Mouse (Mus musculus): ENCODE data around the gene Npr2.

DNA sequence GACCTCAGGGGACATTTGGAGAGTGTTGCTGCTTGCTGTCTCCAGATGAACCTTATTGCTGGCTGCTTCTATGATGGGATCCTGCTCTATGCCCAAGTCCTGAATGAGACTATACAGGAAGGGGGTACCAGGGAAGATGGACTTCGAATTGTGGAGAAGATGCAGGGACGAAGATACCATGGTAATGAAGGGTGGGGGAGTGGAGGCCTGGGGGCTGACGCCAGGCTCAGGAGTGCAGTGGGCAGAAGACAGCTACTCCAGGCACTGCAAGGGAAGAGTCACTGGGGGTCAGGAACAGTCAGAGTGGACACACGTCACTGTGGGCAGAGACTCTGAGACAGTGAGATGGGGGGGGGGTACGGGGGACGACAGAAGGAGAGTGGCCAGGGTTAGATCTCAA lies 8.8 kb downstream of the Npr2 start:
- TF ChIP-seq CTCF (conservative IDR thresholded peaks at IDR 0.05; ENCODE audit: insufficient read depth, insufficient read length, low read depth, low read length) (no peak), POLR2A (IDR thresholded peaks at IDR 0.05; ENCODE audit: low read depth, low read length) (no peak)
